Comparison of ENCODE assay signal across 23 mouse cellular contexts in genomic region chr4:88525393-88525792, GRCm38 (mm10). TPM values are rescaled to one million over a fixed set of nuclear protein-coding genes. Genes with fewer than 3 reads are reported as not detected.
DNase-seq lines count a peak whose midpoint lies in the region; ATAC-seq lines count a peak whose summit lies in the region.
"Had no signal": no experiment of that assay in that cellular context is flagged by ENCODE, and none has a peak within 500 bp of the region (broad histone marks: within the 10 kb centered on the region; RNA-seq: fewer than 3 reads in every experiment).

No protein-coding gene starts in this region.

- intact Hi-C loops in left cerebral cortex, postnatal 10 days (cut with DNase I): no loop called here

- peak; percentile 36; the same call in 1 of the 2 replicates for ATAC-seq in megakaryocyte, adult 5-6 weeks (ENCODE audit: poor library complexity, severe bottlenecking)
- ATAC-seq: activated CD4-positive, CD25-positive, alpha-beta regulatory T cell, adult 4 months; CD4-positive, CD25-positive, alpha-beta regulatory T cell, adult 4 months; forebrain, embryonic 13.5 days; forebrain, embryonic 15.5 days; forebrain, postnatal 0 days; Patski had no signal

- DNase-seq in heart, adult 11 months: peak; percentile 5
- DNase-seq in heart, adult 8-10 months (ENCODE audit: low spot score): no peak
- peak; percentile 49 for DNase-seq in adipocyte (ENCODE audit: low spot score)
- DNase-seq in left cerebral cortex, postnatal 10 days (ENCODE audit: extremely low spot score in 1 of 2, low spot score in 2 of 2): no peak
- DNase-seq in adrenal gland, adult 8-10 months: no peak
- DNase-seq: adrenal gland, adult 2 months; adrenal gland, postnatal 14 days; adrenal gland, postnatal 36 days; B cell, adult 2 months; cerebellum, adult 11-12 months; cerebellum, adult 2 months; cerebellum, adult 9-10 months; cerebellum, postnatal 10 days; cerebellum, postnatal 25 days; forebrain, postnatal 0 days had no signal

RNA-seq across cellular contexts. Expression of gene Ifnb1, which starts 2.8 kb away (rescaled TPM):
- total RNA-seq in heart, adult 8-10 months (2022): not detected
- total RNA-seq in megakaryocyte, adult 5-6 weeks (2015): not detected in 2 replicates
- total RNA-seq in megakaryocyte, adult 5-6 weeks (2017): not detected in 2 replicates
- not detected for total RNA-seq in left cerebral cortex, postnatal 10 days (2021)
- not detected for total RNA-seq in adrenal gland, adult 8-10 months (2022)
- total RNA-seq: adrenal gland, adult 2 months; adrenal gland, postnatal 14 days; adrenal gland, postnatal 36 days; CH12.LX; forebrain, postnatal 0 days; G1E had no signal

RNA-seq across cellular contexts. Expression of gene Ifna15, which starts 32.7 kb away (rescaled TPM):
- not detected for total RNA-seq in heart, adult 8-10 months (2022)
- total RNA-seq in megakaryocyte, adult 5-6 weeks (2015): not detected in 2 replicates
- total RNA-seq in megakaryocyte, adult 5-6 weeks (2017): not detected in 2 replicates
- not detected for total RNA-seq in left cerebral cortex, postnatal 10 days (2021)
- not detected for total RNA-seq in adrenal gland, adult 8-10 months (2022)
- total RNA-seq: adrenal gland, adult 2 months; adrenal gland, postnatal 14 days; adrenal gland, postnatal 36 days; CH12.LX; forebrain, postnatal 0 days; G1E had no signal

RNA-seq across cellular contexts. Expression of gene Ifna14, which starts 46.2 kb away (rescaled TPM):
- total RNA-seq in heart, adult 8-10 months (2022): not detected
- not detected in 2 replicates for total RNA-seq in megakaryocyte, adult 5-6 weeks (2015)
- total RNA-seq in megakaryocyte, adult 5-6 weeks (2017): not detected in 2 replicates
- not detected for total RNA-seq in left cerebral cortex, postnatal 10 days (2021)
- not detected for total RNA-seq in adrenal gland, adult 8-10 months (2022)
- total RNA-seq: adrenal gland, adult 2 months; adrenal gland, postnatal 14 days; adrenal gland, postnatal 36 days; CH12.LX; forebrain, postnatal 0 days had no signal

Comparison
In these comparisons a context has a peak if more than half of its experiments do, and no peak if none do; other contexts are left out.
1. DNase-seq: peak in heart, adult 11 months (single experiment) and adipocyte (single experiment); none in heart, adult 8-10 months (single experiment), left cerebral cortex, postnatal 10 days (0 of 2) and adrenal gland, adult 8-10 months (single experiment).